Mouse (Mus musculus) ES-Bruce4 (cell line): ENCODE results near the gene Zfp715.

Experiments
- CTCF ChIP-seq: IDR thresholded peaks from one replicate; pipeline ENCODE4 v1.8.1; 2011; ENCODE audit warnings: low read depth, low read length
- EP300 ChIP-seq: IDR thresholded peaks from 2 replicates; pipeline ENCODE4 v1.6.1; 2011; ENCODE audit warnings: low read depth, low read length; ENCODE audit not compliant: insufficient read depth
- POLR2A ChIP-seq: IDR thresholded peaks from one replicate; pipeline ENCODE4 v1.8.1; 2011; ENCODE audit warnings: low read length; ENCODE audit not compliant: insufficient read depth

- TF ChIP-seq CTCF (no peak), POLR2A (no peak), EP300 (no peak)
Measured at GRCm38 (mm10) chr7:43328101-43328500, 15.0 kb upstream of the Zfp715 start.
